Mouse (Mus musculus): ENCODE measurements around the gene Plin3. TPM values are rescaled to one million over a fixed set of nuclear protein-coding genes. Genes with fewer than 3 reads are reported as not detected.
A peak's percentile ranks its signal among the peaks of the same experiment; 100 is the strongest.

Plin3 gene
- polyA plus RNA-seq, 1 experiment from 2014 or later: 94.2 TPM

MicroRNAs encoded within 50 kb of the gene (microRNA counts, 519-probe panel; counts per million panel counts)
- 3,113 counts per million, percentile 73 among the panel's probes with 10 or more counts for microRNA mmu-miR-7b

Small RNA genes lying within 50 kb of the gene (microRNA-seq; reads per million reads assigned to microRNA genes)
- 4.7 reads per million, percentile 14 among the genes with 10 or more reads in this experiment for gene Mir7b

Other genes starting within 250 kb of the Plin3 start
- gene Ubxn6, start 217.8 kb downstream of the Plin3 start, polyA plus RNA-seq (2015; fragmentation: Nextera tagmentation; extraction: Ambion mirVana): 42.1 and 45.6 TPM in 2 replicates
- 103 and 106 TPM in 2 replicates for gene Hdgfl2, start 213.2 kb downstream of the Plin3 start, polyA plus RNA-seq (2015; fragmentation: Nextera tagmentation; extraction: Ambion mirVana)
- gene Plin4, start 183.1 kb downstream of the Plin3 start, polyA plus RNA-seq (2015; fragmentation: Nextera tagmentation; extraction: Ambion mirVana): 0.03 and 0.11 TPM in 2 replicates
- 0.12 and 0.60 TPM in 2 replicates for gene Plin5, start 175.3 kb downstream of the Plin3 start, polyA plus RNA-seq (2015; fragmentation: Nextera tagmentation; extraction: Ambion mirVana)
- 0.55 and 1.7 TPM in 2 replicates for gene Lrg1, start 170.9 kb downstream of the Plin3 start, polyA plus RNA-seq (2015; fragmentation: Nextera tagmentation; extraction: Ambion mirVana)
- 2.3 and 3.3 TPM in 2 replicates for gene Sema6b, start 152.5 kb downstream of the Plin3 start, polyA plus RNA-seq (2015; fragmentation: Nextera tagmentation; extraction: Ambion mirVana)
- 11.3 and 13.1 TPM in 2 replicates for gene Tnfaip8l1, start 130.4 kb downstream of the Plin3 start, polyA plus RNA-seq (2015; fragmentation: Nextera tagmentation; extraction: Ambion mirVana)
- 108 and 119 TPM in 2 replicates for gene Mydgf, start 109.0 kb downstream of the Plin3 start, polyA plus RNA-seq (2015; fragmentation: Nextera tagmentation; extraction: Ambion mirVana)
- gene Dpp9, start 74.0 kb downstream of the Plin3 start, polyA plus RNA-seq (2015; fragmentation: Nextera tagmentation; extraction: Ambion mirVana): 33.6 and 34.6 TPM in 2 replicates
- gene Fem1a, start 36.1 kb downstream of the Plin3 start, polyA plus RNA-seq (2015; fragmentation: Nextera tagmentation; extraction: Ambion mirVana): 14.9 and 19.7 TPM in 2 replicates
- 7.1 and 8.6 TPM in 2 replicates for gene Ticam1, start 16.1 kb downstream of the Plin3 start, polyA plus RNA-seq (2015; fragmentation: Nextera tagmentation; extraction: Ambion mirVana)
- not detected in 2 replicates for gene Arrdc5, start 7.4 kb upstream of the Plin3 start, polyA plus RNA-seq (2015; fragmentation: Nextera tagmentation; extraction: Ambion mirVana)
- 107 and 108 TPM in 2 replicates for gene Uhrf1, start 10.4 kb upstream of the Plin3 start, polyA plus RNA-seq (2015; fragmentation: Nextera tagmentation; extraction: Ambion mirVana)
- gene Kdm4b, start 33.2 kb upstream of the Plin3 start, polyA plus RNA-seq (2015; fragmentation: Nextera tagmentation; extraction: Ambion mirVana): 35.9 and 37.3 TPM in 2 replicates
- 85.4 and 96.3 TPM in 2 replicates for gene Ptprs, start 183.6 kb upstream of the Plin3 start, polyA plus RNA-seq (2015; fragmentation: Nextera tagmentation; extraction: Ambion mirVana)
- gene Znrf4, start 219.6 kb upstream of the Plin3 start, polyA plus RNA-seq (2015; fragmentation: Nextera tagmentation; extraction: Ambion mirVana): not detected in 2 replicates

Data from limb, embryonic 15.5 days (tissue).